Mouse (Mus musculus) ES-E14 (cell line): Measurements from ENCODE around the gene Adam22. TPM values are rescaled to one million over a fixed set of nuclear protein-coding genes. Genes with fewer than 3 reads are reported as not detected.

Experiments
- DNase-seq: peaks from one replicate; pipeline ENCODE4 v3.0.0-alpha.2; 2013; ENCODE audit warnings: low read depth, low spot score
- H3K27ac ChIP-seq: 2 replicates; pipeline ENCODE4 v1.5.1; 2012; ENCODE audit warnings: low read depth, mild to moderate bottlenecking, low read length, moderate library complexity, mixed read lengths; ENCODE audit not compliant: poor library complexity, insufficient read depth, severe bottlenecking
- H3K36me3 ChIP-seq: 2 replicates; pipeline ENCODE4 v1.6.1; 2012; ENCODE audit warnings: mild to moderate bottlenecking, low read length, moderate library complexity, mixed read lengths; ENCODE audit not compliant: control insufficient read depth, poor library complexity, insufficient read depth, severe bottlenecking
- H3K4me1 ChIP-seq, 2 experiments: fragments of 150-350 bp in 1 of 2; sonication (generic) in 1 of 2; 2 replicates each; pipeline ENCODE4 v1.6.1; 2012; ENCODE audit warnings: low read length in 2 of 2, mild to moderate bottlenecking in 1 of 2, mixed read lengths in 1 of 2; ENCODE audit not compliant: control insufficient read depth in 2 of 2, insufficient read depth in 2 of 2, poor library complexity in 1 of 2
- H3K4me3 ChIP-seq, 2 experiments: fragments of 150-350 bp in 1 of 2; sonication (generic) in 1 of 2; 2 replicates each; pipeline ENCODE4 v1.5.1; 2012; ENCODE audit warnings: low read length in 2 of 2, low read depth in 1 of 2, mild to moderate bottlenecking in 1 of 2, mixed read lengths in 1 of 2; ENCODE audit not compliant: insufficient read depth in 1 of 2, poor library complexity in 1 of 2, severe bottlenecking in 1 of 2
- H3K9ac ChIP-seq: 2 replicates; pipeline ENCODE4 v1.6.1; 2012; ENCODE audit warnings: low read depth, mild to moderate bottlenecking, low read length, mixed read lengths; ENCODE audit not compliant: poor library complexity, insufficient read depth, severe bottlenecking
- H3K9me3 ChIP-seq: fragments of 150-350 bp; sonication (generic); 2 replicates; pipeline ENCODE4 v1.6.1; 2012; ENCODE audit warnings: low read depth, mild to moderate bottlenecking, low read length; ENCODE audit not compliant: control insufficient read depth, insufficient read depth
- CHD2 ChIP-seq: IDR thresholded peaks from 2 replicates; pipeline ENCODE4 v1.6.1; 2014; ENCODE audit warnings: mild to moderate bottlenecking, low read depth, low read length, inconsistent platforms
- HCFC1 ChIP-seq: IDR thresholded peaks from 2 replicates; pipeline ENCODE4 v1.6.1; 2012; ENCODE audit warnings: low read length, inconsistent platforms, borderline replicate concordance; ENCODE audit not compliant: insufficient read depth
- MAFK ChIP-seq: IDR thresholded peaks from 2 replicates; pipeline ENCODE4 v1.6.1; 2014; ENCODE audit warnings: mild to moderate bottlenecking, low read depth, low read length, inconsistent platforms; ENCODE audit not compliant: insufficient read depth
- ZC3H11A ChIP-seq: IDR thresholded peaks from 2 replicates; pipeline ENCODE4 v1.6.1; 2012; ENCODE audit warnings: low read depth, mild to moderate bottlenecking, inconsistent platforms, low read length, borderline replicate concordance
- ZNF384 ChIP-seq: IDR thresholded peaks from 2 replicates; pipeline ENCODE4 v1.6.1; 2012; ENCODE audit warnings: low read depth, low read length, inconsistent platforms
- in situ Hi-C, 2 experiments: fragments of 600-800 bp; cut with MboI; formaldehyde crosslinking; loops; one replicate each; pipeline ENCODE4 v1.15.1; 2025; ENCODE audit warnings: low sequenced_read_pairs in 2 of 2, inconsistent platforms in 1 of 2; ENCODE audit not compliant: unreplicated experiment in 2 of 2
- total RNA-seq: library from RNA; depleted of rRNA; stranded (reverse); fragments of 300-350 nt; gene quantifications from 2 replicates; pipeline ENCODE4 v1.2.3, GENCODE M21; 2012

The Adam22 gene
- total RNA-seq, 1 experiment, result 11.5 TPM

DNA sequence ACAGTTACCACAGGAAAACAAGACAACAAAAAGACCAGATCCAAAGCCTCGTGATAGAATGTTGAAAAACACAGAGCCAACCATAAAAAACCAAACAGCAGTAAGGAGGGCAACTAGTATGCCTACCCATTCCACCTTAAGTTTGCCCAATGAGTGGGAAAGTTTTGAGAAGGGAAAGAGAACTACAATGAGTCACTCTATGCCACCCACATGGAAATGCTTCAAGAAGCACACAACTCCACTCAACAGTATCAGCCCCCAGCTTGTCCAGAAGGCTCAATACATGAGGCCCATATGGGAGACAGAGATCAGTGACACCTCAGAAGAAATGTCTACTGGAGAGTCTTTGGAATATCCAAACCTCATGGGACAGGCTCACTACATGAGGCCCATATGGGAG lies 187.3 kb downstream of the Adam22 start:
- H3K9me3 ChIP-seq, result no peaks in the 10 kb centered on the region
- no peak overlapping the region for H3K27ac ChIP-seq
- TF ChIP-seq ZC3H11A (no peak), ZNF384 (no peak), CHD2 (no peak), HCFC1 (no peak), MAFK (no peak)
- in situ Hi-C loops, result no loop called here
- no peaks in the 10 kb centered on the region for H3K4me1 ChIP-seq
- H3K36me3 ChIP-seq, result no peaks in the 10 kb centered on the region
- no peak overlapping the region for H3K9ac ChIP-seq
- no peak overlapping the region for H3K4me3 ChIP-seq
- DNase-seq, result no peak

DNA sequence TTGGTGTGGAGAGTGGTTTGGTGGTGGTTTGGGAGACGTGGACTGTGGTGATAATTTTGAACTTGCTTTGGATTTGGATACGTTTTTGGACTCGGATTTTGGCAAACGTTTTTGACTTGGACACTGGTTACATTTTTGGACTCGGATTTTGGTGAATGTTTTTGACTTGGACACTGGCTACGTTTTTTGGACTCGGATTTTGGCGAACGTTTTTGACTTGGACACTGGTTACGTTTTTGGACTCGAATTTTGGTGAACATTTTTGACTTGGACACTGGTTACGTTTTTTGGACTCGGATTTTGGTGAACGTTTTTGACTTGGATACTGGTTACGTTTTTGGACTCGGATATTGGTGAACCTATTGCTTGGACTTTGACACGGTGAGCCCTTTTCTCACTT lies 189.8 kb downstream of the Adam22 start:
- Histone ChIP-seq H3K9ac (no peak overlapping the region), H3K9me3 (no peaks in the 10 kb centered on the region)
- in situ Hi-C loops, result no loop called here

DNA sequence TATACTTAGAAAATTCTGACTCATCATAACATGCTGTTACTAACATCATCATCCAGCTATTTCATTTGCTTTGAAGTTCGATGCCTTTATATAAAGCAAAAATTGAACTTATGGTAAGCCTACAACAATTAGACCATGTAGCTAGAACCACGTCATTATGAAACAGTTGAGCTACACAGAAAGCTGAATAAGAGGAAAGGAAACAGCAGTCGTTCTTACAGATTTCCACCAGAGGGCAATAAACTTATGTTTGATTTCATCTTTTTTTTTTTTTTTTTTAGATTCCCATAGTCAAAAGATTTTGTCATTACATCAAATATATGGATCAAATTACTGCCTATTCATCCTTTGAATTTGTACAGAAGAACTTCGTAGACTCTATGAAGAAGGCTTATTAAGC lies 203.2 kb downstream of the Adam22 start:
- in situ Hi-C loops, result no loop called here

More for the DNA sequence above, 189.8 kb downstream of the Adam22 start:
- no peak for DNase-seq
- no peak overlapping the region for H3K4me3 ChIP-seq
- H3K27ac ChIP-seq, result no peak overlapping the region
- no peaks in the 10 kb centered on the region for H3K4me1 ChIP-seq
- TF ChIP-seq HCFC1 (no peak), CHD2 (no peak), ZNF384 (no peak), MAFK (no peak), ZC3H11A (no peak)
- H3K36me3 ChIP-seq, result no peaks in the 10 kb centered on the region

DNA sequence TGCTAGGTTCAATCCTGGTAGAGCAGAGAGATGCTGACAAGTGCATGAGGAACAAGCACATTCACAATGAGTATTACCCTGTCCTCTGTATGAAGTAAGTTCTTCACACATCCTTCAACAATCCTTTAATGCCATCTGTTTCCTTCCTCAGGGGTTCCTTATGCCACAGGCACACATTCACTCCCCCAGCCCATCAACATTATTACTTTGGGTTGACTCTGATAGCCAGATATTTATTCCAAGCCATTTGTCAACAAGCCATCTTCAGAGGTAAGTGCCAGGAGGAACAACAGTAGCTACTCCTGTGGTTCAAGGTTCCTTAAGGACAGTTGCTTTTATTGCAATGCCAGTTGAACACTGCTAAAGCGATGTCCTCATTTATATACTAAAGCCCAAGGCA lies 216.3 kb downstream of the Adam22 start:
- Histone ChIP-seq H3K9me3 (no peaks in the 10 kb centered on the region), H3K36me3 (no peaks in the 10 kb centered on the region), H3K4me3 (no peak overlapping the region), H3K4me1 (no peaks in the 10 kb centered on the region), H3K27ac (no peak overlapping the region), H3K9ac (no peak overlapping the region)
- in situ Hi-C loops, result no loop called here
- no peak for DNase-seq
- TF ChIP-seq ZC3H11A (no peak), HCFC1 (no peak), ZNF384 (no peak), CHD2 (no peak), MAFK (no peak)

More for the DNA sequence above, 203.2 kb downstream of the Adam22 start:
- no peaks in the 10 kb centered on the region for H3K36me3 ChIP-seq
- no peak overlapping the region for H3K4me3 ChIP-seq
- no peaks in the 10 kb centered on the region for H3K4me1 ChIP-seq
- H3K27ac ChIP-seq, result no peak overlapping the region
- TF ChIP-seq ZNF384 (peak; percentile 94), MAFK (no peak), HCFC1 (no peak), ZC3H11A (no peak)
- DNase-seq, result no peak
- H3K9ac ChIP-seq, result no peak overlapping the region
- H3K9me3 ChIP-seq, result no peaks in the 10 kb centered on the region

DNA sequence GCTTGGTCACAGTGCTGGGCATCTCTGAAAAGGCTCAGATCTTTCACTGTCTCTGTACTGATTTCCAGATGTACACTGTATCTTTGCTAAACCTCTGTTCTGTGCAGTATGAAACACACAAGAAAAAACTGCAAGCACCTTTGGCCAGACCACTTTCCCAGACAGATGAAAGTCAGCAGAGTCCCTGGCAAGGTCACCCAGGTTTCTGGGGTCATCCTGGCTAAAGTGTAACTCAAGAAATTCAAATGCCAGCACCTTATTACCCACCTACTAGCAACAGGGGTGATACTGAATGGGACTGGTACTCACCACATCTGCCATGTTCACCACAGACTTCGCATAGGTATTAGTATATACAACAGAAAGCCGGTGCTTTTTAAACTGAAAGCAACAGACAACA lies 221.8 kb downstream of the Adam22 start:
- no peak overlapping the region for H3K4me3 ChIP-seq
- H3K27ac ChIP-seq, result no peak overlapping the region
- H3K4me1 ChIP-seq, result no peaks in the 10 kb centered on the region
- no peak for TF ChIP-seq HCFC1
- TF ChIP-seq ZC3H11A, result no peak
- TF ChIP-seq CHD2, result no peak
- no peak for TF ChIP-seq MAFK
- no peak overlapping the region for H3K9ac ChIP-seq
- no peaks in the 10 kb centered on the region for H3K9me3 ChIP-seq
- no peaks in the 10 kb centered on the region for H3K36me3 ChIP-seq
- in situ Hi-C loops, result no loop called here
- no peak for DNase-seq
